Mouse (Mus musculus): Measurements from ENCODE around the gene B4galnt2.

- TF ChIP-seq POLR2A (IDR thresholded peaks at IDR 0.05; ENCODE audit: insufficient read depth, low read depth, low read length) (no peak), EP300 (IDR thresholded peaks at IDR 0.05; ENCODE audit: insufficient read depth, low read depth, low read length) (no peak)
Measured at GRCm38 (mm10) chr11:95835832-95836231, 78.9 kb downstream of the B4galnt2 start.

Measured in heart, adult 2 months (tissue).